Mouse (Mus musculus): ENCODE data around the gene Gm13288. TPM values are rescaled to one million over a fixed set of nuclear protein-coding genes. Genes with fewer than 3 reads are reported as not detected.

Gm13288 gene
- polyA plus RNA-seq, 1 experiment from 2014 or later: not detected

Other genes with a start within 250 kb of the Gm13288 start
- gene Ifna15, start 247.3 kb upstream of the Gm13288 start, polyA plus RNA-seq (2014; fragmentation: Illumina TruSeq; extraction: RNeasy Lipid Tissue Mini Kit (QIAGEN cat#74804); ENCODE audit: low read depth, low replicate concordance): not detected
- not detected for gene Ifna14, start 233.7 kb upstream of the Gm13288 start, polyA plus RNA-seq (2014; fragmentation: Illumina TruSeq; extraction: RNeasy Lipid Tissue Mini Kit (QIAGEN cat#74804); ENCODE audit: low read depth, low replicate concordance)
- gene Ifna9, start 213.1 kb upstream of the Gm13288 start, polyA plus RNA-seq (2014; fragmentation: Illumina TruSeq; extraction: RNeasy Lipid Tissue Mini Kit (QIAGEN cat#74804); ENCODE audit: low read depth, low replicate concordance): not detected
- gene Ifna12, start 202.2 kb upstream of the Gm13288 start, polyA plus RNA-seq (2014; fragmentation: Illumina TruSeq; extraction: RNeasy Lipid Tissue Mini Kit (QIAGEN cat#74804); ENCODE audit: low read depth, low replicate concordance): not detected
- not detected for gene C87499, start 171.1 kb upstream of the Gm13288 start, polyA plus RNA-seq (2014; fragmentation: Illumina TruSeq; extraction: RNeasy Lipid Tissue Mini Kit (QIAGEN cat#74804); ENCODE audit: low read depth, low replicate concordance)
- not detected for gene Ifna13, start 161.1 kb upstream of the Gm13288 start, polyA plus RNA-seq (2014; fragmentation: Illumina TruSeq; extraction: RNeasy Lipid Tissue Mini Kit (QIAGEN cat#74804); ENCODE audit: low read depth, low replicate concordance)
- gene Ifna16, start 128.6 kb upstream of the Gm13288 start, polyA plus RNA-seq (2014; fragmentation: Illumina TruSeq; extraction: RNeasy Lipid Tissue Mini Kit (QIAGEN cat#74804); ENCODE audit: low read depth, low replicate concordance): not detected
- gene Ifna2, start 121.6 kb upstream of the Gm13288 start, polyA plus RNA-seq (2014; fragmentation: Illumina TruSeq; extraction: RNeasy Lipid Tissue Mini Kit (QIAGEN cat#74804); ENCODE audit: low read depth, low replicate concordance): not detected
- gene Ifnab, start 114.2 kb upstream of the Gm13288 start, polyA plus RNA-seq (2014; fragmentation: Illumina TruSeq; extraction: RNeasy Lipid Tissue Mini Kit (QIAGEN cat#74804); ENCODE audit: low read depth, low replicate concordance): not detected
- not detected for gene Gm26566, start 83.7 kb upstream of the Gm13288 start, polyA plus RNA-seq (2014; fragmentation: Illumina TruSeq; extraction: RNeasy Lipid Tissue Mini Kit (QIAGEN cat#74804); ENCODE audit: low read depth, low replicate concordance)
- 41.4 TPM for gene Klhl9, start 83.1 kb upstream of the Gm13288 start, polyA plus RNA-seq (2014; fragmentation: Illumina TruSeq; extraction: RNeasy Lipid Tissue Mini Kit (QIAGEN cat#74804); ENCODE audit: low read depth, low replicate concordance)
- not detected for gene Gm13271, start 50.7 kb upstream of the Gm13288 start, polyA plus RNA-seq (2014; fragmentation: Illumina TruSeq; extraction: RNeasy Lipid Tissue Mini Kit (QIAGEN cat#74804); ENCODE audit: low read depth, low replicate concordance)
- gene Gm13283, start 45.4 kb upstream of the Gm13288 start, polyA plus RNA-seq (2014; fragmentation: Illumina TruSeq; extraction: RNeasy Lipid Tissue Mini Kit (QIAGEN cat#74804); ENCODE audit: low read depth, low replicate concordance): not detected
- gene Gm13290, start 31.7 kb upstream of the Gm13288 start, polyA plus RNA-seq (2014; fragmentation: Illumina TruSeq; extraction: RNeasy Lipid Tissue Mini Kit (QIAGEN cat#74804); ENCODE audit: low read depth, low replicate concordance): not detected
- not detected for gene Gm13289, start 28.6 kb upstream of the Gm13288 start, polyA plus RNA-seq (2014; fragmentation: Illumina TruSeq; extraction: RNeasy Lipid Tissue Mini Kit (QIAGEN cat#74804); ENCODE audit: low read depth, low replicate concordance)
- not detected for gene Gm13272, start 25.7 kb upstream of the Gm13288 start, polyA plus RNA-seq (2014; fragmentation: Illumina TruSeq; extraction: RNeasy Lipid Tissue Mini Kit (QIAGEN cat#74804); ENCODE audit: low read depth, low replicate concordance)
- not detected for gene Ifnz, start 23.4 kb upstream of the Gm13288 start, polyA plus RNA-seq (2014; fragmentation: Illumina TruSeq; extraction: RNeasy Lipid Tissue Mini Kit (QIAGEN cat#74804); ENCODE audit: low read depth, low replicate concordance)
- gene Gm13276, start 19.8 kb upstream of the Gm13288 start, polyA plus RNA-seq (2014; fragmentation: Illumina TruSeq; extraction: RNeasy Lipid Tissue Mini Kit (QIAGEN cat#74804); ENCODE audit: low read depth, low replicate concordance): not detected
- gene Gm13277, start 16.9 kb upstream of the Gm13288 start, polyA plus RNA-seq (2014; fragmentation: Illumina TruSeq; extraction: RNeasy Lipid Tissue Mini Kit (QIAGEN cat#74804); ENCODE audit: low read depth, low replicate concordance): not detected
- not detected for gene Gm13278, start 14.0 kb upstream of the Gm13288 start, polyA plus RNA-seq (2014; fragmentation: Illumina TruSeq; extraction: RNeasy Lipid Tissue Mini Kit (QIAGEN cat#74804); ENCODE audit: low read depth, low replicate concordance)
- not detected for gene Gm13275, start 11.0 kb upstream of the Gm13288 start, polyA plus RNA-seq (2014; fragmentation: Illumina TruSeq; extraction: RNeasy Lipid Tissue Mini Kit (QIAGEN cat#74804); ENCODE audit: low read depth, low replicate concordance)
- gene Gm13279, start 8.1 kb upstream of the Gm13288 start, polyA plus RNA-seq (2014; fragmentation: Illumina TruSeq; extraction: RNeasy Lipid Tissue Mini Kit (QIAGEN cat#74804); ENCODE audit: low read depth, low replicate concordance): not detected
- not detected for gene Gm13285, start 5.9 kb upstream of the Gm13288 start, polyA plus RNA-seq (2014; fragmentation: Illumina TruSeq; extraction: RNeasy Lipid Tissue Mini Kit (QIAGEN cat#74804); ENCODE audit: low read depth, low replicate concordance)
- gene Gm13287, start 2.3 kb upstream of the Gm13288 start, polyA plus RNA-seq (2014; fragmentation: Illumina TruSeq; extraction: RNeasy Lipid Tissue Mini Kit (QIAGEN cat#74804); ENCODE audit: low read depth, low replicate concordance): not detected
- not detected for gene Ifna7, start 10.7 kb downstream of the Gm13288 start, polyA plus RNA-seq (2014; fragmentation: Illumina TruSeq; extraction: RNeasy Lipid Tissue Mini Kit (QIAGEN cat#74804); ENCODE audit: low read depth, low replicate concordance)
- not detected for gene Ifna11, start 14.4 kb downstream of the Gm13288 start, polyA plus RNA-seq (2014; fragmentation: Illumina TruSeq; extraction: RNeasy Lipid Tissue Mini Kit (QIAGEN cat#74804); ENCODE audit: low read depth, low replicate concordance)
- not detected for gene Ifna6, start 21.9 kb downstream of the Gm13288 start, polyA plus RNA-seq (2014; fragmentation: Illumina TruSeq; extraction: RNeasy Lipid Tissue Mini Kit (QIAGEN cat#74804); ENCODE audit: low read depth, low replicate concordance)
- not detected for gene Ifna5, start 30.0 kb downstream of the Gm13288 start, polyA plus RNA-seq (2014; fragmentation: Illumina TruSeq; extraction: RNeasy Lipid Tissue Mini Kit (QIAGEN cat#74804); ENCODE audit: low read depth, low replicate concordance)
- gene Ifna4, start 36.3 kb downstream of the Gm13288 start, polyA plus RNA-seq (2014; fragmentation: Illumina TruSeq; extraction: RNeasy Lipid Tissue Mini Kit (QIAGEN cat#74804); ENCODE audit: low read depth, low replicate concordance): not detected
- gene Ifna1, start 44.6 kb downstream of the Gm13288 start, polyA plus RNA-seq (2014; fragmentation: Illumina TruSeq; extraction: RNeasy Lipid Tissue Mini Kit (QIAGEN cat#74804); ENCODE audit: low read depth, low replicate concordance): not detected
- gene Ifne, start 74.7 kb downstream of the Gm13288 start, polyA plus RNA-seq (2014; fragmentation: Illumina TruSeq; extraction: RNeasy Lipid Tissue Mini Kit (QIAGEN cat#74804); ENCODE audit: low read depth, low replicate concordance): not detected

Data from testis, adult 10 weeks (tissue).